Mouse (Mus musculus) midbrain, postnatal 0 days (tissue): ENCODE data around the gene Ncor2. TPM values are rescaled to one million over a fixed set of nuclear protein-coding genes. Genes with fewer than 3 reads are reported as not detected.

Experiments used
- ATAC-seq: fragments of 200-750 bp; cut with Nextera tagmentation; 2 replicates; pipeline ENCODE4 v1.8.0; 2017; ENCODE audit warnings: moderate number of reproducible peaks, mild to moderate bottlenecking, moderate TSS enrichment, moderate library complexity; ENCODE audit not compliant: low FRiP score
- DNase-seq: peaks from one replicate; pipeline ENCODE4 v3.0.0-alpha.2; 2015; ENCODE audit warnings: low spot score
- H3K27ac ChIP-seq: fragments of 300-500 bp; sonication (generic); 2 replicates; pipeline ENCODE4 v1.5.1; 2014; ENCODE audit warnings: low read depth, mild to moderate bottlenecking, low read length, mixed read lengths
- H3K27me3 ChIP-seq: fragments of 300-500 bp; sonication (generic); 2 replicates; pipeline ENCODE4 v1.6.1; 2014; ENCODE audit warnings: low read length, control low read depth, mixed read lengths; ENCODE audit not compliant: insufficient read depth
- H3K36me3 ChIP-seq: fragments of 300-500 bp; sonication (generic); 2 replicates; pipeline ENCODE4 v1.6.1; 2014; ENCODE audit warnings: low read length, control low read depth, mixed read lengths; ENCODE audit not compliant: insufficient read depth
- H3K4me1 ChIP-seq: fragments of 300-500 bp; sonication (generic); 2 replicates; pipeline ENCODE4 v1.6.1; 2014; ENCODE audit warnings: mild to moderate bottlenecking, control low read depth, antibody characterized with exemption, low read length, mixed read lengths; ENCODE audit not compliant: insufficient read depth
- H3K4me2 ChIP-seq: fragments of 300-500 bp; sonication (generic); 2 replicates; pipeline ENCODE4 v1.6.1; 2014; ENCODE audit warnings: low read depth, mild to moderate bottlenecking, low read length, mixed read lengths; ENCODE audit not compliant: poor library complexity, severe bottlenecking
- H3K4me3 ChIP-seq: fragments of 300-500 bp; sonication (generic); 2 replicates; pipeline ENCODE4 v1.5.1; 2014; ENCODE audit warnings: low read depth, mild to moderate bottlenecking, low read length, moderate library complexity
- H3K9ac ChIP-seq: fragments of 300-500 bp; sonication (generic); replicated peaks from 2 replicates; pipeline ENCODE4 v1.6.1; 2014; ENCODE audit warnings: mild to moderate bottlenecking, low read length, moderate library complexity, mixed read lengths; ENCODE audit not compliant: poor library complexity, severe bottlenecking
- H3K9me3 ChIP-seq: fragments of 300-500 bp; sonication (generic); 2 replicates; pipeline ENCODE4 v1.6.1; 2016; ENCODE audit warnings: low read length, control low read depth
- CTCF ChIP-seq: IDR thresholded peaks from 2 replicates; pipeline ENCODE4 v1.5.1; 2016; ENCODE audit warnings: antibody characterized with exemption, mild to moderate bottlenecking
- WGBS: fragments of 180-500 bp; shearing (Covaris S2); extraction: QIAGEN DNeasy Blood & Tissue Kit; methylation state at CpG from one replicate; pipeline ENCODE4 v1.1.7; 2014; 5-methylcytosine and 5-hydroxymethylcytosine counted together
- polyA plus RNA-seq: library from polyadenylated mRNA; unstranded; fragments of >200 nt; fragmentation: Nextera tagmentation; extraction: Ambion mirVana; gene quantifications from 2 replicates; pipeline ENCODE4 v1.2.1, GENCODE M21; 2015
- total RNA-seq: library from RNA; depleted of rRNA; stranded (reverse); fragments of >200 nt; gene quantifications from 2 replicates; pipeline ENCODE4 v1.2.3, GENCODE M21; 2014

The Ncor2 gene
- total and polyA plus RNA-seq, 2 experiments from 2014 or later = 17.8 to 22.8 TPM

- Histone ChIP-seq H3K9ac (no peak overlapping the region), H3K9me3 (no peaks in the 10 kb centered on the region), H3K4me3 (no peak overlapping the region), H3K27me3 (no peaks in the 10 kb centered on the region), H3K36me3 (peaks cover 36% of the 10 kb centered on the region), H3K27ac (peak overlapping the region; percentile 65), H3K4me2 (no peak overlapping the region; the same call in 1 of the 2 replicates), H3K4me1 (no peaks in the 10 kb centered on the region)
- 54% methylated on average over 8 of the region's 8 CpGs for WGBS
- ATAC-seq (no peak), DNase-seq (no peak)
- TF ChIP-seq CTCF = no peak
Observed at GRCm38 (mm10) chr5:125102352-125102751, 76.7 kb downstream of the Ncor2 start.

GRCm38 (mm10) chr5:125099785-125100350 is 79.2 kb downstream of the Ncor2 start:
- WGBS = 86% methylated on average over 5 of the region's 5 CpGs
- Histone ChIP-seq H3K4me3 (no peak overlapping the region), H3K27ac (no peak overlapping the region), H3K4me1 (no peaks in the 10 kb centered on the region), H3K36me3 (peaks cover 38% of the 10 kb centered on the region), H3K9ac (no peak overlapping the region), H3K9me3 (no peaks in the 10 kb centered on the region), H3K27me3 (no peaks in the 10 kb centered on the region), H3K4me2 (no peak overlapping the region)
- no peak for ATAC-seq
- TF ChIP-seq CTCF = no peak
- no peak for DNase-seq

GRCm38 (mm10) chr5:125098692-125099091 is 80.3 kb downstream of the Ncor2 start:
- 88% methylated on average over 9 of the region's 9 CpGs for WGBS
- H3K4me3 ChIP-seq = no peak overlapping the region
- H3K27me3 ChIP-seq = no peaks in the 10 kb centered on the region
- H3K9me3 ChIP-seq = no peaks in the 10 kb centered on the region
- DNase-seq (no peak), ATAC-seq (no peak)
- no peak for TF ChIP-seq CTCF
- no peak overlapping the region for H3K4me2 ChIP-seq
- peaks cover 28% of the 10 kb centered on the region for H3K36me3 ChIP-seq
- no peak overlapping the region for H3K27ac ChIP-seq
- no peaks in the 10 kb centered on the region for H3K4me1 ChIP-seq
- H3K9ac ChIP-seq = 0 out of 2 replicates have a peak overlapping the region, but pooled peaks have one; percentile 2

GRCm38 (mm10) chr5:125096368-125096767 is 82.7 kb downstream of the Ncor2 start:
- no peaks in the 10 kb centered on the region for H3K9me3 ChIP-seq
- TF ChIP-seq CTCF = no peak
- 81% methylated on average over 11 of the region's 11 CpGs for WGBS
- DNase-seq = no peak
- H3K4me1 ChIP-seq = no peaks in the 10 kb centered on the region
- no peak overlapping the region for H3K4me3 ChIP-seq
- no peak for ATAC-seq
- no peak overlapping the region for H3K27ac ChIP-seq
- H3K4me2 ChIP-seq = no peak overlapping the region
- H3K27me3 ChIP-seq = no peaks in the 10 kb centered on the region
- no peak overlapping the region for H3K9ac ChIP-seq
- peaks cover 28% of the 10 kb centered on the region for H3K36me3 ChIP-seq

- ATAC-seq = no peak
- no peak overlapping the region for H3K27ac ChIP-seq
- no peak overlapping the region for H3K4me3 ChIP-seq
- H3K4me2 ChIP-seq = no peak overlapping the region
- no peaks in the 10 kb centered on the region for H3K27me3 ChIP-seq
- peak; percentile 20 for DNase-seq
- H3K9me3 ChIP-seq = no peaks in the 10 kb centered on the region
- peaks cover 35% of the 10 kb centered on the region for H3K36me3 ChIP-seq
- no peaks in the 10 kb centered on the region for H3K4me1 ChIP-seq
- H3K9ac ChIP-seq = no peak overlapping the region
- WGBS = 56% methylated on average over 14 of the region's 14 CpGs
- TF ChIP-seq CTCF = no peak
Observed at GRCm38 (mm10) chr5:125095525-125096175, 83.4 kb downstream of the Ncor2 start.

GRCm38 (mm10) chr5:125093795-125094194 is 85.2 kb downstream of the Ncor2 start:
- Histone ChIP-seq H3K9ac (no peak overlapping the region), H3K36me3 (peaks cover 47% of the 10 kb centered on the region), H3K4me1 (no peaks in the 10 kb centered on the region), H3K4me3 (no peak overlapping the region), H3K4me2 (no peak overlapping the region), H3K27ac (peak overlapping the region; percentile 57; the same call in 1 of the 2 replicates), H3K9me3 (no peaks in the 10 kb centered on the region), H3K27me3 (no peaks in the 10 kb centered on the region)
- 0 out of 2 replicates have a peak, but pooled peaks have one; percentile 48 for ATAC-seq
- WGBS = 28% methylated on average over 5 of the region's 5 CpGs
- no peak for TF ChIP-seq CTCF
- peak; percentile 28 for DNase-seq
